Mouse (Mus musculus) ES-Bruce4 (cell line): ENCODE measurements around the gene Kcnma1.

ENCODE experiments used
- CTCF ChIP-seq: IDR thresholded peaks from one replicate; pipeline ENCODE4 v1.8.1; 2011; ENCODE audit warnings: low read depth, low read length
- EP300 ChIP-seq: IDR thresholded peaks from 2 replicates; pipeline ENCODE4 v1.6.1; 2011; ENCODE audit warnings: low read depth, low read length; ENCODE audit not compliant: insufficient read depth
- POLR2A ChIP-seq: IDR thresholded peaks from one replicate; pipeline ENCODE4 v1.8.1; 2011; ENCODE audit warnings: low read length; ENCODE audit not compliant: insufficient read depth

DNA sequence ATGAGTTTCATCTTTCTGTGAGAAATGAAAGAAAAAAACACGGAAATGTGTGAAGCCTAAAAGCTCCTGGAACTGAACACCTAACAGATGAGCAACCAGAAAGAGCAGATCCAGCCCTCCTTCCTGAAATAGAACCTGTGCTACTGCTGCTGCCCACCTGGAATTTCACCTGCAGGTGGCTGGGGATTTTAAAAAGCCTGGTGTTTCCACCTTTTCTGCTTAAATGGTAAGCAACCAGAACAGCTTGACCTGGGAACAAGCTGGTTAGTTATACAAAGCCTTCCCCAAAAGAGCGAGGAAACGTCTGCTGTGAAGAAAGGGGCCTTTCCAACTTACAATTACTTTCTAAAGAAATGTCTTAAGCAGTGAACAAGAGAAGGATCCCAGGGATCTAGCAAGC, 404.2 kb downstream of the Kcnma1 start:
- TF ChIP-seq POLR2A, result no peak
- TF ChIP-seq CTCF, result no peak
- TF ChIP-seq EP300, result no peak
